Mouse (Mus musculus) stomach, postnatal 0 days (tissue): ENCODE results near the gene Ntm. TPM values are rescaled to one million over a fixed set of nuclear protein-coding genes. Genes with fewer than 3 reads are reported as not detected.

Experiments used
- ATAC-seq: fragments of 200-750 bp; cut with Nextera tagmentation; 2 replicates; pipeline ENCODE4 v1.8.0; 2017; ENCODE audit not compliant: low FRiP score, low TSS enrichment
- DNase-seq: peaks from one replicate; pipeline ENCODE4 v3.0.0-alpha.2; 2016; ENCODE audit warnings: low spot score
- H3K27ac ChIP-seq: fragments of 300-500 bp; sonication (generic); replicated peaks from 2 replicates; pipeline ENCODE4 v1.5.1; 2014; ENCODE audit warnings: mild to moderate bottlenecking, control low read depth
- H3K27me3 ChIP-seq: fragments of 300-500 bp; sonication (generic); 2 replicates; pipeline ENCODE4 v1.6.1; 2014; ENCODE audit warnings: low read length; ENCODE audit not compliant: control insufficient read depth, insufficient read depth
- H3K36me3 ChIP-seq: fragments of 300-500 bp; sonication (generic); 2 replicates; pipeline ENCODE4 v1.6.1; 2014; ENCODE audit warnings: low read length, mixed read lengths; ENCODE audit not compliant: control insufficient read depth, insufficient read depth
- H3K4me1 ChIP-seq: fragments of 300-500 bp; sonication (generic); replicated peaks from 2 replicates; pipeline ENCODE4 v1.6.1; 2014; ENCODE audit warnings: antibody characterized with exemption; ENCODE audit not compliant: control insufficient read depth, insufficient read depth
- H3K4me2 ChIP-seq: fragments of 300-500 bp; sonication (generic); replicated peaks from 2 replicates; pipeline ENCODE4 v1.6.1; 2014; ENCODE audit warnings: low read depth, mild to moderate bottlenecking, control low read depth, moderate library complexity
- H3K4me3 ChIP-seq: fragments of 300-500 bp; sonication (generic); 2 replicates; pipeline ENCODE4 v1.5.1; 2014; ENCODE audit warnings: low read depth, low read length, control low read depth
- H3K9ac ChIP-seq: fragments of 300-500 bp; sonication (generic); 2 replicates; pipeline ENCODE4 v1.6.1; 2014; ENCODE audit warnings: mild to moderate bottlenecking, low read length, control low read depth, mixed read lengths
- H3K9me3 ChIP-seq: fragments of 300-500 bp; sonication (generic); 2 replicates; pipeline ENCODE4 v1.6.1; 2016; ENCODE audit warnings: low read length; ENCODE audit not compliant: control insufficient read depth
- CTCF ChIP-seq: IDR thresholded peaks from 2 replicates; pipeline ENCODE4 v1.5.1; 2016; ENCODE audit warnings: antibody characterized with exemption, low read depth, mild to moderate bottlenecking, moderate library complexity
- EP300 ChIP-seq: optimal IDR thresholded peaks from 2 replicates; pipeline ENCODE3; 2016; ENCODE audit warnings: antibody characterized with exemption
- WGBS: fragments of 180-500 bp; shearing (Covaris S2); extraction: QIAGEN DNeasy Blood & Tissue Kit; methylation state at CpG from one replicate; pipeline ENCODE4 v1.1.7; 2014; 5-methylcytosine and 5-hydroxymethylcytosine counted together
- polyA plus RNA-seq: library from polyadenylated mRNA; unstranded; fragments of >200 nt; fragmentation: Nextera tagmentation; extraction: Ambion mirVana; gene quantifications from 2 replicates; pipeline ENCODE4 v1.2.1, GENCODE M21; 2015

The Ntm gene
- polyA plus RNA-seq, 1 experiment from 2014 or later = 5.9 TPM

DNA sequence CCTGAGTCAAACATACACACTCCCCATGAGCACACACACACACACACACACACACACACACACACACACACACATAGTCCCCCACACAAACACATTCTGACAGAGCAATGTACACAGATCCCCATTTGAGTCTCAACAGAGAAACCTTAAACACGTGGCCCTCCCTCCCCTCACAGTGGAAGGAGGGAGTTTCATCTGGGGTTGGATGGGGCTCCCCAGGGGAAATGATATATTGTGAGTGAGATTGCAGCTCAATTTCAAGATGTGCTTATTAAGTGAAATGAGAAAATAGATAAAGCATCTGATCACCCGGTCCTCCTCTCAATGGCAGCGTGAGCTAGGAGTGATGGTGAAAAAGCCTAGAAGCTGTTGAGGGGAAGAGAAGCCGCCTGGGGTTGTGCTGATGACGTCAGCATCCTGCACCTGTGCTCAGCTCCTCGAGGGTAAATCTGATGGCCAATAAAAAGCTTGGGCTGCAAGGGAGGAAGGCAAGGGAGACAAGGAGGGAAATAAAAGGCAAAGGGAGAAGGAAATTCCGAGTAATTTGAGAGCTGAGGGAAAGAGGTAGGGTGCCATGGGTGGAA lies 801.8 kb downstream of the Ntm start:
- DNase-seq (no peak), ATAC-seq (no peak)
- WGBS = 36% methylated on average over 7 of the region's 7 CpGs
- Histone ChIP-seq H3K4me3 (no peak overlapping the region), H3K27ac (no peak overlapping the region), H3K36me3 (no peaks in the 10 kb centered on the region), H3K4me1 (no peaks in the 10 kb centered on the region), H3K27me3 (no peaks in the 10 kb centered on the region), H3K9ac (no peak overlapping the region), H3K4me2 (no peak overlapping the region), H3K9me3 (no peaks in the 10 kb centered on the region)
- no peak for TF ChIP-seq CTCF
- TF ChIP-seq EP300 = no peak

DNA sequence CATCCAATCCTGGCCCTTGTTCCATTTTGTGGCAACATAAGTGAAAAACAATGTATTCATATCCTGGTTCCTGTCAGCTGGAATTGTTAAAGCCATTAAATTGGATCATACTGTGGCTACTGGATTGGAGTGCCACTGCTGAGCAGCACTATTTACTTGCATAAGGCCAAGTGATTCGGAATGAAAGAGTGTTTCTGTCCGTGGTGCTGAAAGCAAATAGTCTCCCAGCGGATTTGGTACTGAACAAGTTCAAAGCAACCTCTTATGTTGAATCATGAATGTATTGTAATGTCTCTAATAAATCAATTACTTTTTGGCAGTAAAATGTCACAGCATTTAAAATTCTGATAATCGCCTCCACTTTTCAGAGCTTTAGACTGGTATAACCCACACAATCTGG lies 817.0 kb downstream of the Ntm start:
- Histone ChIP-seq H3K9ac (no peak overlapping the region), H3K4me2 (no peak overlapping the region)
- ATAC-seq = no peak

DNA sequence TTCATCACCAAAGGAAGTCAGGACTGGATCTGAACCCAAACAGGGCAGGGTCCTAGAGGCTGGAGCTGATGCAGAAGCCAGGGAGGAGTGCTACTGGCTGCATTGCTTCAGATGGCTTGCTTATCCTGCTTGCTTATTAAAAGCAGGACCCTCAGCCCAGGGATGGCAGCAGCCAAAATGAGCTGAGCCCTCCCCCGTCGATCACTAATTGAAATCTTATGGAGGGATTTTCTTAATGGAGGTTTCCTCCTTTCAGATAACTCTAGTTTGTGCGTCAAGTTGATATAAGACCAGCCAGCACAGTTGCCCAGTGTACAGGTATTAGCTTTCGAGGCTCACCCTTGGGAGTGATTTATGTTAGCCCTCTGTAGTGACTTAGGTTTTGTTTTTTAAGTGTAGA lies 826.9 kb downstream of the Ntm start:
- Histone ChIP-seq H3K4me3 (no peak overlapping the region), H3K36me3 (no peaks in the 10 kb centered on the region), H3K9me3 (no peaks in the 10 kb centered on the region), H3K4me2 (no peak overlapping the region), H3K4me1 (no peaks in the 10 kb centered on the region), H3K27ac (no peak overlapping the region), H3K9ac (no peak overlapping the region), H3K27me3 (no peaks in the 10 kb centered on the region)
- no peak for TF ChIP-seq CTCF
- no peak for TF ChIP-seq EP300
- ATAC-seq (no peak), DNase-seq (no peak)
- 82% methylated on average over 4 of the region's 4 CpGs for WGBS

More for the DNA sequence above, 817.0 kb downstream of the Ntm start:
- DNase-seq = peak; percentile 66
- Histone ChIP-seq H3K27ac (no peak overlapping the region), H3K9me3 (no peaks in the 10 kb centered on the region), H3K4me3 (no peak overlapping the region), H3K4me1 (no peaks in the 10 kb centered on the region), H3K27me3 (no peaks in the 10 kb centered on the region), H3K36me3 (no peaks in the 10 kb centered on the region)
- 14% methylated on average over 4 of the region's 4 CpGs for WGBS
- no peak for TF ChIP-seq CTCF
- TF ChIP-seq EP300 = no peak

DNA sequence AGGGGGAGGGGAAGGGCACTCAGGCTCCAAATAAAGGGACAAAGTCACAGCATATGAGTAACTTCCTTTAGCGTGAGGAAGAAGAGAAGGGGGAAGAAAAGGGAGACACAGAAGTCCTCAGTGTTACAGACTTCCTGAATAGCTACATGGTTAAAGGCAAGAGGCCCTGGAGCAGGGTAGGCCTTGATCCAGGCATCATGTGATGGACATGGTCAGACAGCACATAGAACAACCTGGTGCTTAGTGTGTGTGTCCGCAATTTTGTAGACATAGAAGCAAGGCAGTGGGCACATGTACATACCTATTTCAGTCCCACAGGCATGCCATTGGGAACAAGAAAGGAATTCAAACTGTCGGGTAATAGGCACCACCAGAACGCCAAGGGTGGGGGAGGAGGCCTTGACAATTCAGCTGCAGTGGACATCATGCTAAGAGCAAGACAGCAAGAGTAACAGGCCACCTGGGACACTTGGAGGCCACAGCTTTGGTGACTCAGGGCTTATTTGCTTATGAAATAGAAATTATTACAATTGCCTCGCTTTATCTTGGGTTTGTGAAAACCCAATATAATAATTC lies 832.1 kb downstream of the Ntm start:
- H3K36me3 ChIP-seq = no peaks in the 10 kb centered on the region
- no peaks in the 10 kb centered on the region for H3K9me3 ChIP-seq
- no peaks in the 10 kb centered on the region for H3K4me1 ChIP-seq
- no peak overlapping the region for H3K4me3 ChIP-seq
- ATAC-seq (no peak), DNase-seq (no peak)
- TF ChIP-seq EP300 (no peak), CTCF (no peak)
- no peak overlapping the region for H3K27ac ChIP-seq
- H3K27me3 ChIP-seq = no peaks in the 10 kb centered on the region
- no peak overlapping the region for H3K4me2 ChIP-seq
- no peak overlapping the region for H3K9ac ChIP-seq
- WGBS = 81% methylated on average over 5 of the region's 5 CpGs

DNA sequence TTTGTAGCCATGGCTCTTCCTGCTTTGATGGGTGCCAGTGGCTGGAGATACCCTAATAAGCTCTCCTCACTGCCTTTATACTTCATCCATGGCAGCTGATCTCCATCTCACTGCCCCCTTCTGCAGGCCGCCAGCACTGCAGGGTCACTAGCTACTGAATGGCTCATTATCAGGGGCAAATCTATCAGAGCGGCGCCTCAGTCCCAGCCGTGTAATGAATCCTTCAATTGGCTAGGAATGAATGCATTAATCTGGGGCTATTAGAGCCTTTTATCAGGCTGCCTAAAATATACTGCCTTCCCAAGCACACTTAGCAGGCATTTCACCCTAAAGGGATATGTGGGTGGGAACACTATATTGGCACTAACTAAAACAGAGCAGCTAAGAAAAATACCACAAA lies 832.6 kb downstream of the Ntm start:
- Histone ChIP-seq H3K4me1 (no peaks in the 10 kb centered on the region), H3K27me3 (no peaks in the 10 kb centered on the region), H3K4me2 (no peak overlapping the region), H3K36me3 (no peaks in the 10 kb centered on the region), H3K9ac (no peak overlapping the region), H3K4me3 (no peak overlapping the region), H3K9me3 (no peaks in the 10 kb centered on the region), H3K27ac (no peak overlapping the region)
- TF ChIP-seq EP300 (no peak), CTCF (no peak)
- ATAC-seq (no peak), DNase-seq (no peak)
- 55% methylated on average over 4 of the region's 4 CpGs for WGBS

DNA sequence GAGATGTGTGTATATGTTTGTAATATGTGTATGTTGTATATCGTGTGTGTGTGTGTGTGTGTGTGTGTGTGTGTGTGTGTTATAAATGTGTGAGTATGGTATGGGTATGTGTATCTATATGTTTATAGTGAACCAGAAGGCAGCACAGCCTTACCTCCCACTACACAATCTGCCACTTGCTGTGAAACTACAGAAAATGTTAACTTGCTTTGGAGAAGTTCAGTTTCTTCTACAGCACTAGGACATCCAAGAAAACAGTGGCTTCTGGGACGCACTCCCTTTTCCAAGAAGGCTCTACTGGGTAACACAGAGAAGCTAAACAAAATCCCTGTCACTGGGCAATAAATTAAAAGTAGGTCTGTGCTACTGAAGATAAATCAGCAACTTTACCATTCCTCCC lies 834.5 kb downstream of the Ntm start:
- Histone ChIP-seq H3K4me3 (no peak overlapping the region), H3K9me3 (no peaks in the 10 kb centered on the region), H3K36me3 (no peaks in the 10 kb centered on the region), H3K4me2 (no peak overlapping the region), H3K9ac (no peak overlapping the region), H3K4me1 (no peaks in the 10 kb centered on the region), H3K27me3 (no peaks in the 10 kb centered on the region), H3K27ac (no peak overlapping the region)
- no peak for DNase-seq
- no peak for TF ChIP-seq EP300
- no peak for TF ChIP-seq CTCF
- no peak for ATAC-seq
- WGBS = 75% methylated on average over 2 of the region's 2 CpGs
